Mouse (Mus musculus) lung, postnatal 0 days (tissue): Measurements from ENCODE around the gene 6820408C15Rik. TPM values are rescaled to one million over a fixed set of nuclear protein-coding genes. Genes with fewer than 3 reads are reported as not detected.

ENCODE experiments used
- ATAC-seq: fragments of 200-750 bp; cut with Nextera tagmentation; 2 replicates; pipeline ENCODE4 v1.8.0; 2017; ENCODE audit warnings: moderate library complexity
- DNase-seq: peaks from one replicate; pipeline ENCODE4 v3.0.0-alpha.2; 2016; ENCODE audit warnings: low spot score
- H3K27ac ChIP-seq: fragments of 300-500 bp; sonication (generic); 2 replicates; pipeline ENCODE4 v1.5.1; 2014; ENCODE audit warnings: antibody characterized with exemption, mild to moderate bottlenecking, low read length, mixed read lengths
- H3K27me3 ChIP-seq: fragments of 300-500 bp; sonication (generic); replicated peaks from 2 replicates; pipeline ENCODE4 v1.6.1; 2014; ENCODE audit warnings: low read length, mixed read lengths; ENCODE audit not compliant: insufficient read depth
- H3K36me3 ChIP-seq: fragments of 300-500 bp; sonication (generic); 2 replicates; pipeline ENCODE4 v1.6.1; 2014; ENCODE audit warnings: low read length, mixed read lengths; ENCODE audit not compliant: insufficient read depth
- H3K4me1 ChIP-seq: fragments of 300-500 bp; sonication (generic); 2 replicates; pipeline ENCODE4 v1.6.1; 2014; ENCODE audit warnings: antibody characterized with exemption, low read depth, low read length, mixed read lengths; ENCODE audit not compliant: insufficient read depth
- H3K4me2 ChIP-seq: fragments of 300-500 bp; sonication (generic); replicated peaks from 2 replicates; pipeline ENCODE4 v1.6.1; 2014; ENCODE audit warnings: low read depth, mild to moderate bottlenecking, low read length, moderate library complexity, mixed read lengths
- H3K4me3 ChIP-seq: fragments of 300-500 bp; sonication (generic); 2 replicates; pipeline ENCODE4 v1.5.1; 2014; ENCODE audit warnings: low read depth, low read length
- H3K9ac ChIP-seq: fragments of 300-500 bp; sonication (generic); replicated peaks from 2 replicates; pipeline ENCODE4 v1.6.1; 2014; ENCODE audit warnings: low read depth, mild to moderate bottlenecking
- H3K9me3 ChIP-seq: fragments of 300-500 bp; sonication (generic); 2 replicates; pipeline ENCODE4 v1.6.1; 2016; ENCODE audit warnings: low read length, mixed read lengths
- CTCF ChIP-seq: IDR thresholded peaks from 2 replicates; pipeline ENCODE4 v1.5.1; 2016; ENCODE audit warnings: antibody characterized with exemption, mild to moderate bottlenecking
- EP300 ChIP-seq: IDR thresholded peaks from 2 replicates; pipeline ENCODE4 v1.6.1; 2016; ENCODE audit warnings: antibody characterized with exemption, mild to moderate bottlenecking, control low read depth
- WGBS: fragments of 180-500 bp; shearing (Covaris S2); extraction: QIAGEN DNeasy Blood & Tissue Kit; methylation state at CpG from one replicate; pipeline ENCODE4 v1.1.7; 2014; 5-methylcytosine and 5-hydroxymethylcytosine counted together
- polyA plus RNA-seq: library from polyadenylated mRNA; unstranded; fragments of >200 nt; fragmentation: Nextera tagmentation; extraction: Ambion mirVana; gene quantifications from 2 replicates; pipeline ENCODE4 v1.2.1, GENCODE M21; 2015

6820408C15Rik gene
- polyA plus RNA-seq, 1 experiment from 2014 or later = 10.7 TPM

DNA sequence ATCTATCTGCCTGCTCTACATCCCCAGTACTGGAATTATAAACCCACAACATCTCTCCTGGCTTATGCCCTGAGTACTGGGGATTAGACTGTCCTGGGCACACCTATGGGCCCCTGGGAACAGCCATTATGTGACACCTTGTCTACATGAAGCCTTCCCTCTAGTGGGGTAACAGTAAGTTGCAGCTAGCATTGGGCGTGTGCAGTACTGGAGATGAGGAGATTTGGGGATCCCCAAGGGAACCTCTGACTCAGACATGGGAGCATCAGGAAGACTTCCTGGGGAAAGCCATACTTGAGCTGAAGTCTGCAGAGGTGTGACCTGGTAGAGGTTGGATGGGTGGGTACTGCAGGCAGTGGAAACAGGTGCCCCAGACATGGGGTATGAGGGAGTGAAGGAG, 23.6 kb downstream of the 6820408C15Rik start:
- WGBS = 59% methylated on average over 1 of the region's 1 CpGs
- Histone ChIP-seq H3K9me3 (no peaks in the 10 kb centered on the region), H3K4me2 (no peak overlapping the region), H3K9ac (no peak overlapping the region), H3K4me3 (no peak overlapping the region), H3K27me3 (no peaks in the 10 kb centered on the region), H3K36me3 (no peaks in the 10 kb centered on the region), H3K27ac (no peak overlapping the region), H3K4me1 (peaks cover 4% of the 10 kb centered on the region; the same call in 1 of the 2 replicates)
- peak; percentile 50 for TF ChIP-seq CTCF
- TF ChIP-seq EP300 = no peak
- DNase-seq (no peak), ATAC-seq (no peak)

GRCm38 (mm10) chr2:152439833-152440232, 24.4 kb downstream of the 6820408C15Rik start:
- no peak overlapping the region for H3K4me3 ChIP-seq
- ATAC-seq = no peak
- no peak overlapping the region for H3K9ac ChIP-seq
- 49% methylated on average over 2 of the region's 2 CpGs for WGBS
- no peaks in the 10 kb centered on the region for H3K9me3 ChIP-seq
- TF ChIP-seq CTCF (no peak), EP300 (no peak)
- no peaks in the 10 kb centered on the region for H3K36me3 ChIP-seq
- no peak overlapping the region for H3K27ac ChIP-seq
- H3K4me2 ChIP-seq = no peak overlapping the region
- H3K27me3 ChIP-seq = no peaks in the 10 kb centered on the region
- peaks cover 4% of the 10 kb centered on the region; the same call in 1 of the 2 replicates for H3K4me1 ChIP-seq
- DNase-seq = no peak

DNA sequence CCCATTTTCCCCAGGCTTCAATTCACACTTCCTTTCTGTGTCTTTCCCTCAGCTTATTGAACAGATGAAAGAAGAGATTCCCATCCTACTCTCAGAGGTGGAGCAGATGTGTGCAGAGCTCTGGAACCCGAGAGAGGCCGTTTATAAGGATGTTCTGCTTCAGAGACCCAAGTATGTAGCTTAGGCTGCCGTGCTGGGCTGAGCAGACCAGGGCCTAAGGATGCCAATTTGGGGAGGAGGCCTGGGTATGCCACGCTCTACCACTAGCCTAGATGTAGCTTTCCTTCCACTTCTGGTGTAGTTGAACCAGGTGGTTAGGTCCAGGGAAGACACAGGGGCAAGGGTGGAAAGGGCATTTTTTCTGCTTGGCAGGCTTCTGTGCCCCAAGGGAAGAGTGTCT, 26.9 kb downstream of the 6820408C15Rik start:
- Histone ChIP-seq H3K4me3 (no peak overlapping the region), H3K4me2 (no peak overlapping the region), H3K27me3 (no peaks in the 10 kb centered on the region), H3K9me3 (no peaks in the 10 kb centered on the region), H3K36me3 (no peaks in the 10 kb centered on the region), H3K27ac (no peak overlapping the region), H3K4me1 (peaks cover 1% of the 10 kb centered on the region; the same call in 1 of the 2 replicates), H3K9ac (no peak overlapping the region)
- WGBS = 74% methylated on average over 4 of the region's 4 CpGs
- TF ChIP-seq EP300 (no peak), CTCF (no peak)
- ATAC-seq (no peak), DNase-seq (no peak)

- Histone ChIP-seq H3K9me3 (no peaks in the 10 kb centered on the region), H3K27me3 (no peaks in the 10 kb centered on the region), H3K4me2 (no peak overlapping the region), H3K4me1 (no peaks in the 10 kb centered on the region), H3K27ac (no peak overlapping the region), H3K4me3 (no peak overlapping the region), H3K9ac (no peak overlapping the region), H3K36me3 (no peaks in the 10 kb centered on the region)
- no peak for TF ChIP-seq CTCF
- no peak for TF ChIP-seq EP300
- ATAC-seq (no peak), DNase-seq (no peak)
- WGBS = 69% methylated on average over 8 of the region's 8 CpGs
These were observed 27.9 kb downstream of the 6820408C15Rik start for GRCm38 (mm10) chr2:152443281-152443680.

DNA sequence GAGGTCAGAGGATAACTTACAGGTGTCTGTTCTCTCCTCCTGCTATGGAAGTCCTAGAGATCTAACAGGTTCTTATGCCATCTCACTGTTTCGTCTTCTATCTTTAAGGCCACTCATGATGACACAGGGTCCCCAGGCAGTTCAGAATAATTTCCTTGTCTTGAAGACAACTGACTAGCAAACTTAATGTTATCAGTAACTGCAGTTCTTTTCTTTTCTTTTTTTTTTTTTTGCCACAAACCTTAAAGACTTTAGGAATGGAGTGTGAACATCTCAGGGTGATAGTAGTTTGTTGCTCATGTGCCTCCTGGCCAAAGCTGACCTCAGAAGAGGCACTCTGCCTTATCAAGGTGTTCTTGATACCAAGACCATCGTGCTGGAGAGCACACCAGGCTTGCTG, 31.3 kb downstream of the 6820408C15Rik start:
- no peak for ATAC-seq
- Histone ChIP-seq H3K4me1 (no peaks in the 10 kb centered on the region), H3K27me3 (no peaks in the 10 kb centered on the region), H3K27ac (no peak overlapping the region), H3K9ac (no peak overlapping the region), H3K9me3 (no peaks in the 10 kb centered on the region), H3K36me3 (no peaks in the 10 kb centered on the region), H3K4me2 (no peak overlapping the region), H3K4me3 (no peak overlapping the region)
- no peak for TF ChIP-seq EP300
- no peak for DNase-seq
- WGBS = 45% methylated on average over 2 of the region's 2 CpGs

GRCm38 (mm10) chr2:152447461-152447860, 32.1 kb downstream of the 6820408C15Rik start:
- 22% methylated on average over 5 of the region's 5 CpGs for WGBS
- ATAC-seq (no peak), DNase-seq (no peak)
- Histone ChIP-seq H3K27ac (no peak overlapping the region), H3K4me3 (no peak overlapping the region), H3K27me3 (no peaks in the 10 kb centered on the region), H3K4me1 (no peaks in the 10 kb centered on the region), H3K9ac (no peak overlapping the region), H3K36me3 (no peaks in the 10 kb centered on the region), H3K9me3 (no peaks in the 10 kb centered on the region), H3K4me2 (no peak overlapping the region)
- TF ChIP-seq CTCF (no peak), EP300 (no peak)

DNA sequence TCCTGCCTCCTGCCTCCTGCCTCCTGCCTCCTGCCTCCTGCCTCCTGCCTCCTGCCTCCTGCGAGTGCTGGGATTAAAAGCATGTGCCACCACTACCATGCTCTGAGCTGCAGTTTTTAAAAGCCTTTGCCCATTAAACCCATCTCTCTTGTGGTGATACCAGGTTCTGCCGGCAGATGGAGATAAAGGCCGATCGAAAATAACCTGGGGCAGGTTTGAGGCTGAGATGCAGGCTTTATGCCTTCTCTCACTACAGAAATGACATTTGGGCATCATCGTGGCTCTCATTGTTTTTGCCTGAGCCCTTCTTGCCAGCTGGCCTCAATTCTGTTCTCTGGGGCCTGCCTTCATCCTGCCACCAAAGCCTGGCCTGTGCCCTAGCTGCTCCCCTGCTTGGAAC, 34.9 kb downstream of the 6820408C15Rik start:
- TF ChIP-seq EP300 = no peak
- peak; percentile 72 for TF ChIP-seq CTCF
- Histone ChIP-seq H3K27ac (no peak overlapping the region), H3K4me1 (no peaks in the 10 kb centered on the region), H3K9ac (no peak overlapping the region), H3K4me2 (no peak overlapping the region), H3K4me3 (no peak overlapping the region), H3K9me3 (no peaks in the 10 kb centered on the region), H3K36me3 (no peaks in the 10 kb centered on the region), H3K27me3 (no peaks in the 10 kb centered on the region)
- no peak for ATAC-seq
- DNase-seq = peak; percentile 35
- 1% methylated on average over 5 of the region's 5 CpGs for WGBS
